Mouse (Mus musculus) limb, embryonic 10.5 days (tissue): Measurements from ENCODE around the gene Bzw2. TPM values are rescaled to one million over a fixed set of nuclear protein-coding genes. Genes with fewer than 3 reads are reported as not detected.

ENCODE experiments used
- DNase-seq: peaks from one replicate; pipeline ENCODE4 v3.0.0-alpha.2; 2017; ENCODE audit warnings: low spot score
- H3K27ac ChIP-seq: fragments of 300-500 bp; sonication (generic); 2 replicates; pipeline ENCODE4 v1.5.1; 2016; ENCODE audit warnings: mild to moderate bottlenecking
- H3K27me3 ChIP-seq: fragments of 300-500 bp; sonication (generic); 2 replicates; pipeline ENCODE4 v1.6.1; 2016; ENCODE audit warnings: low read depth, mild to moderate bottlenecking; ENCODE audit not compliant: poor library complexity, severe bottlenecking
- H3K36me3 ChIP-seq: fragments of 300-500 bp; sonication (generic); 2 replicates; pipeline ENCODE4 v1.6.1; 2016; ENCODE audit warnings: mild to moderate bottlenecking, moderate library complexity
- H3K4me1 ChIP-seq: fragments of 300-500 bp; sonication (generic); 2 replicates; pipeline ENCODE4 v1.6.1; 2016
- H3K4me3 ChIP-seq: fragments of 300-500 bp; sonication (generic); 2 replicates; pipeline ENCODE4 v1.5.1; 2016; ENCODE audit warnings: mild to moderate bottlenecking, moderate library complexity
- H3K9me3 ChIP-seq: fragments of 300-500 bp; sonication (generic); replicated peaks from 2 replicates; pipeline ENCODE4 v1.6.1; 2016; ENCODE audit warnings: mild to moderate bottlenecking
- WGBS: fragments of 180-500 bp; shearing (Covaris S2); methylation state at CpG from one replicate; pipeline ENCODE4 v1.1.7; 2016; 5-methylcytosine and 5-hydroxymethylcytosine counted together
- polyA plus RNA-seq: library from polyadenylated mRNA; unstranded; fragments of >200 nt; fragmentation: Nextera tagmentation; extraction: Ambion mirVana; gene quantifications from 2 replicates; pipeline ENCODE4 v1.2.1, GENCODE M21; 2016

Gene Bzw2
- polyA plus RNA-seq, 1 experiment from 2014 or later = 293 TPM

GRCm38 (mm10) chr12:36132254-36132653, 25.6 kb downstream of the Bzw2 start:
- Histone ChIP-seq H3K27me3 (no peaks in the 10 kb centered on the region), H3K4me1 (no peaks in the 10 kb centered on the region), H3K36me3 (peaks cover 84% of the 10 kb centered on the region), H3K27ac (no peak overlapping the region), H3K9me3 (no peaks in the 10 kb centered on the region), H3K4me3 (no peak overlapping the region)
- 96% methylated on average over 2 of the region's 2 CpGs for WGBS
- DNase-seq = no peak

DNA sequence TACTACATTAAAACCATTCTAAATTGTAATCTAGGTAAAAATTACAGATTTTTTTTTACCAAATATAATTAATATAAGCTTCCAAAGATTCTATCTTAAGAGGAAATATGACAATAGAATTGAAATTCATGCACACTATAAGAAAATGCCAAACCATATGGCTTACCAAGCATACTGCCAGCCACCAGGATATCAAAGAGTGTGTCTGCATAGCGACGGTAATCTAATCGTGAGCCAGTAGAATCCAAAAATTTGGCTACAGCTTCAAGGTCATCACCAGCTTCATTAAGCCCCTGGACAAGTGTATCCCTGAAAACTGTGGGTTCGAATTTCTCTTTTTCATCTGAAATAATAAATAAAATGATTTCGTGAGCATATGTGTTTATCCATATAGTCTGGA, 28.1 kb downstream of the Bzw2 start:
- H3K9me3 ChIP-seq = no peaks in the 10 kb centered on the region
- H3K27me3 ChIP-seq = no peaks in the 10 kb centered on the region
- 92% methylated on average over 5 of the region's 5 CpGs for WGBS
- no peak overlapping the region for H3K4me3 ChIP-seq
- DNase-seq = no peak
- H3K36me3 ChIP-seq = peaks cover 84% of the 10 kb centered on the region
- no peaks in the 10 kb centered on the region for H3K4me1 ChIP-seq
- H3K27ac ChIP-seq = no peak overlapping the region

DNA sequence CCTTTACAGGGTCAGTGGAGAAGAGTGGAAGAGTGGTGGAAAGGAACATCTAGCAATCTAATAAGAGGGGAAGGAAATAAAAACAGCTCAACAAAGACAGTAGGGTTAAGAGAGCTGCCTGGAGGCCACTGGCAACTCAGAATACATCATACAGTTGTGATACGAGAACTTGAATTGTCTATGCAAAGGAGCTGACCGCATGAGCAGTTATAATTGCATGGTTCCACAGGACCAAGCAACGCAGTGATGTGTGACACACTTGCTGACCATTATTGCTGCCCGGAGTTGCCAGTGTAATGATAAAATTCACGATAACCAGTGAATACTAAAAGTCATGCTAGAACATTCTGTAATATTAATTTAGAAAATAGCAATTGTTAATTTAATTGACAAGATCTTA, 31.8 kb downstream of the Bzw2 start:
- no peak overlapping the region for H3K27ac ChIP-seq
- no peak overlapping the region for H3K4me3 ChIP-seq
- H3K9me3 ChIP-seq = no peaks in the 10 kb centered on the region
- 96% methylated on average over 5 of the region's 5 CpGs for WGBS
- no peaks in the 10 kb centered on the region for H3K4me1 ChIP-seq
- peaks cover 89% of the 10 kb centered on the region for H3K36me3 ChIP-seq
- H3K27me3 ChIP-seq = no peaks in the 10 kb centered on the region
- DNase-seq = no peak

DNA sequence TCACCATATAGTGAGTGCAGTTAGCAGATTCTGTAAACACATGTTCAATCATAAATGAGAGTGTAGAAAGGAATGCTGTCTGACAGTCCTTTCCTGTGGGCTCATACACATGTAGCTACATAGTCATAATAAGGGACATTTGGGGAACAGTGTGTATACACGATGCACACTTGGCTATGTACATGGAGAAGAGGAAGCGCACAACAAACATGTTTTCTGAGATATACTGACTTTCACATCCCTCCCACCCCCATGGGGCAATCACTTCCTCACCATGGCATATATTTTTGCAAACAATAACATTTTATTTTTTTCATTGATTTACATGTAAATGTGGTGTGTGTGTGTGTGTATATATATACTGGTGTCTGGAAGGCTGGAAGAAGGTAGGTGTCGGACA, 38.6 kb downstream of the Bzw2 start:
- H3K27me3 ChIP-seq = no peaks in the 10 kb centered on the region
- no peak overlapping the region for H3K4me3 ChIP-seq
- no peak overlapping the region for H3K27ac ChIP-seq
- no peaks in the 10 kb centered on the region for H3K9me3 ChIP-seq
- no peaks in the 10 kb centered on the region for H3K4me1 ChIP-seq
- no peak for DNase-seq
- peaks cover 98% of the 10 kb centered on the region for H3K36me3 ChIP-seq
- 96% methylated on average over 3 of the region's 3 CpGs for WGBS

DNA sequence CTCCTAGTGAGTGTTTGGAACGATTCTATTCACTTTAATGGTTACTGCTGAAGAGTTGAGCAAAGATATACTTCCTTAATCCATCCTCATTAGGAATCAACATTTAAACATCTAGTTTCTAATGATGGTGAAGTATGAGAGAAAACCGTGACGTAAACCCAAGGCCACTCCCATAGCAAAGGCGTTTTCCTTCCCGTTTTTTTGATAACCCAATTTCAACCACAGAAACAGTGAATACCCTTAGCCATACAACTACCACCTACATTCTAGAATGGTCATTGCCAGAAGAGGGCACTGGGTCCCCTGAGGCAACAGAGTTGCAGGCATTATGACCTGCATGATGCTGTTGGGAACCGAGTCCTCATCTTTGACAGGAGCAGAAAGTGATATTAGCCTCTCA, 40.7 kb downstream of the Bzw2 start:
- peaks cover 98% of the 10 kb centered on the region for H3K36me3 ChIP-seq
- no peak overlapping the region for H3K4me3 ChIP-seq
- H3K27ac ChIP-seq = no peak overlapping the region
- 97% methylated on average over 6 of the region's 6 CpGs for WGBS
- no peaks in the 10 kb centered on the region for H3K27me3 ChIP-seq
- DNase-seq = no peak
- no peaks in the 10 kb centered on the region for H3K4me1 ChIP-seq
- no peaks in the 10 kb centered on the region for H3K9me3 ChIP-seq

GRCm38 (mm10) chr12:36112081-36112480, 45.8 kb downstream of the Bzw2 start:
- no peak for DNase-seq
- no peaks in the 10 kb centered on the region for H3K27me3 ChIP-seq
- no peak overlapping the region for H3K27ac ChIP-seq
- no peaks in the 10 kb centered on the region for H3K4me1 ChIP-seq
- no peak overlapping the region for H3K4me3 ChIP-seq
- H3K36me3 ChIP-seq = peaks cover 98% of the 10 kb centered on the region
- H3K9me3 ChIP-seq = no peaks in the 10 kb centered on the region
- WGBS = 99% methylated on average over 3 of the region's 3 CpGs

- Histone ChIP-seq H3K9me3 (no peaks in the 10 kb centered on the region), H3K4me3 (no peak overlapping the region), H3K27me3 (no peaks in the 10 kb centered on the region), H3K4me1 (no peaks in the 10 kb centered on the region), H3K27ac (no peak overlapping the region), H3K36me3 (peaks cover 95% of the 10 kb centered on the region)
- no peak for DNase-seq
- 95% methylated on average over 5 of the region's 5 CpGs for WGBS
These were observed 46.8 kb downstream of the Bzw2 start for GRCm38 (mm10) chr12:36111110-36111509.

DNA sequence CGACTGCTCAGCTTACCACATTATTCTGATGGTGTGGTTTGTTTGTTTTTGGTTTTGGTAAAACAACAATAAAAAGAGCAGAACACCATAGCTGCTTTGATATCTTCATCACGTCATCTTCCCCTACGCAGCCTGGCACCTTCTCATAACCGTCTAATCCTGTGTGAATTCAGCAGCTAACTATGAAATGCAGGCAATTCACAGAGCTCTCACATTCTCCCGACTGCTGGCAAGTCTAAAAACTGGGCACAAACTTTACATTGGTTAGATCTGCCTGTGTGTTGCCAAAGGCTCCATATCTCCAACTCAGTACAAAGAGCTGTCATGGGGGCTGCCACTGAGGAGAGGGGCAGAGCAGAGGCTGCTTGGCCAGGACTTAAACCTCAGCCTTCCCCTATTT, 47.4 kb downstream of the Bzw2 start:
- Histone ChIP-seq H3K27ac (no peak overlapping the region), H3K36me3 (peaks cover 92% of the 10 kb centered on the region), H3K4me1 (no peaks in the 10 kb centered on the region), H3K9me3 (no peaks in the 10 kb centered on the region), H3K27me3 (no peaks in the 10 kb centered on the region), H3K4me3 (no peak overlapping the region)
- WGBS = 94% methylated on average over 5 of the region's 5 CpGs
- DNase-seq = no peak

DNA sequence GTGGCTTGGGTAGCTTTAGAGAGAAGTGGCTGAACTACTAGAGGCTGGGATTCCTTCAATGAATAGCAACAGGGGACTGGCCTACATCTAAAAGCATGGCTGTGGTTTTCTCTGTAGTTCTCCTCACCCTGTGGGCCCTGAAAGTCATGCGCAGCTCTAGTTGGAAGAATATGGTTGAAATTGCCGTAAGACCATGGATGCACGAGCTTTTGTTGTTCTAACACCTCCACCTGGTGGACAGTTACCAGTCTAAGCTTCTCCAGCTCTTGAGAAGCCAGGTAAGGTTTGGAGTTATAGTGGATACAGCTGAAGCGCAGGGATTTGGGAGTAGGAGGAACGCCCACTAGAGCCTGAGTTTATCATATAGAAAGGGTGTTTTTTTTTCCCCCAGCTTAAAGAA, 49.4 kb downstream of the Bzw2 start:
- Histone ChIP-seq H3K9me3 (no peaks in the 10 kb centered on the region), H3K4me1 (no peaks in the 10 kb centered on the region), H3K4me3 (no peak overlapping the region), H3K27me3 (no peaks in the 10 kb centered on the region), H3K36me3 (peaks cover 86% of the 10 kb centered on the region), H3K27ac (no peak overlapping the region)
- 99% methylated on average over 5 of the region's 5 CpGs for WGBS
- DNase-seq = no peak

- DNase-seq = no peak
- Histone ChIP-seq H3K4me3 (no peak overlapping the region), H3K27me3 (no peaks in the 10 kb centered on the region), H3K27ac (no peak overlapping the region), H3K4me1 (no peaks in the 10 kb centered on the region), H3K9me3 (no peaks in the 10 kb centered on the region), H3K36me3 (peaks cover 60% of the 10 kb centered on the region)
- WGBS = 91% methylated on average over 4 of the region's 4 CpGs
These were observed 54.3 kb downstream of the Bzw2 start for GRCm38 (mm10) chr12:36103592-36103910.

DNA sequence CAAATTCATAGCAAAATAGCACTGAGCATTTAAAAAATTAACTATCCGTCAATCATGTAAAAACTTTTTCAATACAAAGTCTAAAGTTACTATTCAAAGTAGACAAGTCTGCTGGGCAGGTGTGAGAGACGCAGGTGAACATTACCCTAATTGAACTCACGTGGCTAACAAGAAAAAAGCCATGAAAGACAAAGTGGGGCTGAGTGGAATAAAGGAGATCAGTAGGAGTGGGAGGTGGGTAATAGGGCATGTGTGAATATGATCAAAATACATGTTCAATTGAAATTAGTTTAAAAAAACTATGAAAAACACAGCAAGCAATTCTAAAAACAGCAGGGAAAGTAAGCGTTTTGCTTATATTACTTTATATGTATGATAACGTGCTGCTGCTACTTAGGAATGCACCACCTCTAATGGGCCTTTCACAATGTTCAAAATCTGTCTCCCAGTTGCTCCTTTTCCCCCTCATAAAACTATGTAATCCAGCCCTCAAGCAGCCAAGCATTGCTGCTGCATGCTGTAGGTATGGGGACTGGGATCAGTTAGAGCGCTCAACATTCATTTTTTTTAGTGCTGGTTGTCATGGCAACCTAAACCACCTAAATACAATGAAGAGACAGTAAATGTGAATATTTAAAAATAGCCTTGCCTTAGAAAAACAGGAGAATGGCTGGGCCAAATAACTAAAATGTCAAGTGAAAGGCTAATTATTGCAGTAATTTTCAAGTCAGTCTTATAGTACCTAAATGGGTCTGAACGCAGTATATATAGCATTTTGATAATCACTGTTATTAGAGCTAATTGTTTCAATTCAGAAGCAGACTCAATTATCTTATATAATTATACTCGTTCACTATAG, 54.9 kb downstream of the Bzw2 start:
- no peaks in the 10 kb centered on the region for H3K4me1 ChIP-seq
- H3K36me3 ChIP-seq = peaks cover 60% of the 10 kb centered on the region
- no peaks in the 10 kb centered on the region for H3K9me3 ChIP-seq
- H3K27me3 ChIP-seq = no peaks in the 10 kb centered on the region
- no peak for DNase-seq
- H3K4me3 ChIP-seq = no peak overlapping the region
- no peak overlapping the region for H3K27ac ChIP-seq
- 92% methylated on average over 8 of the region's 8 CpGs for WGBS

GRCm38 (mm10) chr12:36095371-36095880, 62.5 kb downstream of the Bzw2 start:
- DNase-seq = no peak
- WGBS = 93% methylated on average over 7 of the region's 7 CpGs

DNA sequence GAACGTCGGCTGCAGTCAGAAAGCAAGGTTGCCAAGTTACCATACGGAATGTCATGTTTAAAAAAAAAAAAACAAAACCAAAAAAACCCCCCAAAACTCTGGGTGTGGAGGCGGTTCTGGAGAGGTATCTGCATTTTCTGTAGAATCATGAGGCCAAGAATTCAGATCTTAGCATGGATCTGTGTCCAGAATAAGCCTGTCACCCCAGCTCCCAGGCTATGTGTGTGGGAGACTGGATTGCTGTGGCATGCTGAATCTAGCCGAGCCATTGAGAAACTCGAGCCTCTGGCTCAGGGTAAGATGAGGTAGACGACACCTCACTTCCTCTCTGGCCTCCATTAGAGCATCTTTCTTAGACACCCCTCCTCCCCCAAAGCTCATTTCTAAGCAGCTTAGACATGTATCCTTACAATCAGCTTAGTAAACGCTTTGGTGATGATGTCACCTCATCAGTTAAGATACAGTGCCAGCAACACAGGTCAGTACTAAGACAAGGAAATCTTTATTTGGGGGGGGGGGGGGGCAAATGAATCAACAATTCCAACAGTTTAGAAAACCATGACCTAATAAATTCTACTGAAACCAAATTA, 64.7 kb downstream of the Bzw2 start:
- DNase-seq = no peak
- H3K27me3 ChIP-seq = no peaks in the 10 kb centered on the region
- peaks cover 70% of the 10 kb centered on the region for H3K36me3 ChIP-seq
- H3K9me3 ChIP-seq = no peaks in the 10 kb centered on the region
- no peaks in the 10 kb centered on the region for H3K4me1 ChIP-seq
- no peak overlapping the region for H3K27ac ChIP-seq
- H3K4me3 ChIP-seq = no peak overlapping the region
- 88% methylated on average over 8 of the region's 8 CpGs for WGBS

More at GRCm38 (mm10) chr12:36095371-36095880, 62.5 kb downstream of the Bzw2 start:
- no peaks in the 10 kb centered on the region for H3K4me1 ChIP-seq
- H3K36me3 ChIP-seq = peaks cover 76% of the 10 kb centered on the region
- H3K4me3 ChIP-seq = no peak overlapping the region
- H3K27me3 ChIP-seq = no peaks in the 10 kb centered on the region
- no peaks in the 10 kb centered on the region for H3K9me3 ChIP-seq
- no peak overlapping the region for H3K27ac ChIP-seq
